Comparison of ENCODE assay signal across 8 mouse cellular contexts in genomic region chr11:20631941-20632618, GRCm38 (mm10).
DNase-seq lines count a peak whose midpoint lies in the region; ATAC-seq lines count a peak whose summit lies in the region.

No protein-coding gene starts in this region.

- peak; percentile 93 for DNase-seq in CD4-positive helper T cell, adult 2 months (ENCODE audit: low read depth, low spot score)
- peak; percentile 49 for DNase-seq in MEL-GATA-1-ER (ENCODE audit: extremely low read depth, low read depth)
- DNase-seq in heart, postnatal 14 days, result peak; percentile 81 to 83
- DNase-seq in limb, embryonic 11.5 days (ENCODE audit: low spot score), result peak; percentile 85
- peak; percentile 83 to 86 for DNase-seq in spleen, postnatal 10 days (ENCODE audit: low spot score in 2 of 2)
- DNase-seq in cerebellum, adult 11-12 months, result no peak

- H3K9ac ChIP-seq in embryonic facial prominence, embryonic 12.5 days, result peak overlapping the region; percentile 78
- peak overlapping the region; percentile 68 for H3K9ac ChIP-seq in limb, embryonic 11.5 days (ENCODE audit: low read length)
- peak overlapping the region; percentile 90 for H3K9ac ChIP-seq in midbrain, embryonic 13.5 days (replicated peaks)

- intact Hi-C loops in heart, postnatal 14 days (cut with DNase I), result loop anchor here (2.0 kb wide), 1 partner anchor 89 kb away; the partner anchor contains the start of gene Sertad2

- WGBS in embryonic facial prominence, embryonic 12.5 days, result under 1% methylated on average over 63 of the region's 67 CpGs
- under 1% methylated on average over 64 of the region's 67 CpGs for WGBS in limb, embryonic 11.5 days
- under 1% methylated on average over 65 of the region's 67 CpGs for WGBS in midbrain, embryonic 13.5 days

- H3K36me3 ChIP-seq in embryonic facial prominence, embryonic 12.5 days, result no peaks in the 10 kb centered on the region
- no peaks in the 10 kb centered on the region for H3K36me3 ChIP-seq in limb, embryonic 11.5 days (ENCODE audit: control insufficient read depth, insufficient read depth, low read length)
- H3K36me3 ChIP-seq in midbrain, embryonic 13.5 days, result no peaks in the 10 kb centered on the region

- peak overlapping the region; percentile 83 for H3K4me3 ChIP-seq in embryonic facial prominence, embryonic 12.5 days
- peak overlapping the region; percentile 54 for H3K4me3 ChIP-seq in limb, embryonic 11.5 days (ENCODE audit: low read depth, low read length)
- peak overlapping the region; percentile 82 for H3K4me3 ChIP-seq in midbrain, embryonic 13.5 days (replicated peaks)

- H3K27ac ChIP-seq in embryonic facial prominence, embryonic 12.5 days, result peak overlapping the region; percentile 98
- H3K27ac ChIP-seq in limb, embryonic 11.5 days (replicated peaks; ENCODE audit: low read depth, low read length), result peak overlapping the region; percentile 86
- peak overlapping the region; percentile 93 for H3K27ac ChIP-seq in midbrain, embryonic 13.5 days

- H3K27me3 ChIP-seq in embryonic facial prominence, embryonic 12.5 days, result no peaks in the 10 kb centered on the region
- H3K27me3 ChIP-seq in limb, embryonic 11.5 days (ENCODE audit: control insufficient read depth, insufficient read depth, low read length), result no peaks in the 10 kb centered on the region
- no peaks in the 10 kb centered on the region for H3K27me3 ChIP-seq in midbrain, embryonic 13.5 days

- peak; percentile 94 for ATAC-seq in embryonic facial prominence, embryonic 12.5 days (ENCODE audit: insufficient number of reproducible peaks, insufficient read depth, low FRiP score, low TSS enrichment)
- ATAC-seq in limb, embryonic 11.5 days (ENCODE audit: insufficient number of reproducible peaks, low FRiP score, low TSS enrichment, low read depth), result peak; percentile 93
- peak; percentile 96 for ATAC-seq in midbrain, embryonic 13.5 days

- peaks cover 29% of the 10 kb centered on the region for H3K4me1 ChIP-seq in embryonic facial prominence, embryonic 12.5 days
- H3K4me1 ChIP-seq in limb, embryonic 11.5 days (ENCODE audit: control insufficient read depth, insufficient read depth, low read length), result peaks cover 15% of the 10 kb centered on the region
- H3K4me1 ChIP-seq in midbrain, embryonic 13.5 days (replicated peaks), result peaks cover 38% of the 10 kb centered on the region

- H3K9me3 ChIP-seq in embryonic facial prominence, embryonic 12.5 days, result no peaks in the 10 kb centered on the region
- no peaks in the 10 kb centered on the region for H3K9me3 ChIP-seq in limb, embryonic 11.5 days (ENCODE audit: control insufficient read depth, low read length)
- no peaks in the 10 kb centered on the region for H3K9me3 ChIP-seq in midbrain, embryonic 13.5 days

- H3K4me2 ChIP-seq in embryonic facial prominence, embryonic 12.5 days (replicated peaks), result peak overlapping the region; percentile 62
- H3K4me2 ChIP-seq in limb, embryonic 11.5 days (ENCODE audit: low read depth, severe bottlenecking), result peak overlapping the region; percentile 58
- peak overlapping the region; percentile 75 for H3K4me2 ChIP-seq in midbrain, embryonic 13.5 days (replicated peaks)
